Mouse (Mus musculus) lung, embryonic 16.5 days (tissue): Measurements from ENCODE around the gene Itm2b. TPM values are rescaled to one million over a fixed set of nuclear protein-coding genes. Genes with fewer than 3 reads are reported as not detected.

Source experiments
- ATAC-seq: fragments of 200-750 bp; cut with Nextera tagmentation; 2 replicates; pipeline ENCODE4 v1.8.0; 2017; ENCODE audit warnings: low read depth, mild to moderate bottlenecking, moderate library complexity
- H3K27ac ChIP-seq: fragments of 300-500 bp; sonication (generic); 2 replicates; pipeline ENCODE4 v1.5.1; 2014; ENCODE audit warnings: mild to moderate bottlenecking, control low read depth, low read length
- H3K27me3 ChIP-seq: fragments of 300-500 bp; sonication (generic); 2 replicates; pipeline ENCODE4 v1.6.1; 2014; ENCODE audit warnings: low read depth, low read length, mixed read lengths; ENCODE audit not compliant: control insufficient read depth, insufficient read depth
- H3K36me3 ChIP-seq: fragments of 300-500 bp; sonication (generic); 2 replicates; pipeline ENCODE4 v1.6.1; 2014; ENCODE audit warnings: low read length; ENCODE audit not compliant: control insufficient read depth, insufficient read depth
- H3K4me1 ChIP-seq: fragments of 300-500 bp; sonication (generic); replicated peaks from 2 replicates; pipeline ENCODE4 v1.6.1; 2014; ENCODE audit warnings: low read length, mixed read lengths; ENCODE audit not compliant: control insufficient read depth, insufficient read depth
- H3K4me2 ChIP-seq: fragments of 300-500 bp; sonication (generic); 2 replicates; pipeline ENCODE4 v1.6.1; 2014; ENCODE audit warnings: low read depth, low read length, control low read depth
- H3K4me3 ChIP-seq: fragments of 300-500 bp; sonication (generic); 2 replicates; pipeline ENCODE4 v1.5.1; 2014; ENCODE audit warnings: mild to moderate bottlenecking, low read length, control low read depth
- H3K9ac ChIP-seq: fragments of 300-500 bp; sonication (generic); 2 replicates; pipeline ENCODE4 v1.6.1; 2014; ENCODE audit warnings: low read length, control low read depth
- H3K9me3 ChIP-seq: fragments of 300-500 bp; sonication (generic); 2 replicates; pipeline ENCODE4 v1.6.1; 2016; ENCODE audit warnings: low read length; ENCODE audit not compliant: control insufficient read depth
- WGBS: fragments of 180-500 bp; shearing (Covaris S2); extraction: QIAGEN DNeasy Blood & Tissue Kit; methylation state at CpG from one replicate; pipeline ENCODE4 v1.1.7; 2014; 5-methylcytosine and 5-hydroxymethylcytosine counted together
- polyA plus RNA-seq: library from polyadenylated mRNA; unstranded; fragments of >200 nt; fragmentation: Nextera tagmentation; extraction: Ambion mirVana; gene quantifications from 2 replicates; pipeline ENCODE4 v1.2.1, GENCODE M21; 2015

Gene Itm2b
- polyA plus RNA-seq, 1 experiment from 2014 or later: 1,001 TPM

DNA sequence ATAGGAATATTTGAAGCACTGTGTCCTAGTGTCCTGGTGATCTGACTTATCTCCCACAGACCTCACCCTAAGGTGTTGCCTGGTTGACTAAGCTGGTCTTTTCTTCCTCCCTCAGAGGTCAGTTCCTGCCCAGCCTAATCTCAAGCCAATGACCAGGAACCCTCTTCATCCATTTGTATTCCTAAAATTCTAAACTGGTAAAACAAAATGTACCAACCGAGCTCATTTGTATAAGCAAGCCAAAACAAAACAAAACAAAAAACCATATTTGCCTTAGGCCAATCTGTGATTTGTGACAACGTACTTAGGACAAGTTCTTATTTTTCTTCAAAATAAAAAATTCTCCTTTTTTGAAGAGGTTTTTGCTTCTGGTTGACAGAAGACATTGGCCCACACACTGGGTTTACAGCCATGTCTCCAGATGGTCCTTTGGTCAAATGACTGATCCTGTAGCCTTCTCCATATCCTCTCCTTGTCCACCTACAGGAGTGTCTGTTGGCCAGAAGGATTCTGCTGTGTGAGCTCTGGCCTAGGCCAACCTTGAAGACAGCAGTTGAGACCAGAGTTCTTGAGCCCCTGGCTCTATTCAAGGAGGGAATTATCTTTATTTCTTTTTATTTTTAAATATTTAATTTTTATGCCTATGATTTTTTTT lies 758 bp upstream of the Itm2b start:
- Histone ChIP-seq H3K4me1 (peaks cover 50% of the 10 kb centered on the region), H3K36me3 (no peaks in the 10 kb centered on the region), H3K9ac (peak overlapping the region; percentile 97; the same call in 1 of the 2 replicates), H3K4me3 (peak overlapping the region; percentile 82; the same call in 1 of the 2 replicates), H3K27me3 (no peaks in the 10 kb centered on the region), H3K27ac (peak overlapping the region; percentile 89), H3K9me3 (no peaks in the 10 kb centered on the region), H3K4me2 (peak overlapping the region; percentile 65)
- WGBS: 67% methylated on average over 2 of the region's 2 CpGs
- no peak for ATAC-seq

DNA sequence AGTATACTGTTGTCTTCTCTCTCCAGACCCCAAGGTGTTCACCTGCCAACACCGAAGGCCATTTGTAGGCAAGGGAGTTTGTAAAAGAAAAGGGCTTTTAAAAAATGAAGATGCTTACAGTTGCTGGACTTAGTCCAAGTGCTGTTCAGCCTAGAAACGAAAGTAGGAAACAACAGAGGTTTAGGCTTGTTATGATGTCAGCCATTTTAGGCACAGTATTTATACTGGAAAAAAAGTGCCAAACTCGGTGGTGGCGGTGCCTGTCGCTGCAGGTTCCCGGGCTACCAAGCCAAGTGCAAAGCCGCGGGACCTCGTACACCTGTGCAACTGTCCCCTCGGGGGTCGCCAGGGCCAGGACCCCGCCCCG lies 560 bp downstream of the Itm2b start:
- ATAC-seq: peak; percentile 25; the same call in 1 of the 2 replicates
- H3K36me3 ChIP-seq: no peaks in the 10 kb centered on the region

DNA sequence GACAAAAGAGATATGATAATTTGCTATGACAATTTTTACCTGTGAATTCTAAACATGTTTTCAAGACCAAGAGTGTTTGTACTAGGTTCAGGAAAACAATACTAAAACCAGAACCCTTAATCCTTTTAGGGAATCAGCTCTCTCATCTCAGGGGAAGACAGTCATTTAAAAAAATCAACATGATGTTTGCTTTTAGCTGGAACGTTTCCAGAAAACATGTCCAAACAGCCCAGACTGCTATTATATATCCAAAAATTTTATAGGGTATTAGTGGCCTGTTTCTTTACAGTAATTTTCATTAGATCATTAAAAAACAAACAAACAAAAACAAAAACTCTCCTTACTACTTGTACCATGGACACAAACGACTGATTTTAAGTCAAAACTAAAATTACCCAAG lies 1.3 kb downstream of the Itm2b start:
- H3K9ac ChIP-seq: no peak overlapping the region
- no peak overlapping the region for H3K27ac ChIP-seq
- no peaks in the 10 kb centered on the region; the same call in 1 of the 2 replicates for H3K36me3 ChIP-seq
- 9% methylated on average over 2 of the region's 2 CpGs for WGBS
- H3K4me3 ChIP-seq: peak overlapping the region; percentile 28
- no peaks in the 10 kb centered on the region for H3K27me3 ChIP-seq
- peak overlapping the region; percentile 65 for H3K4me2 ChIP-seq
- no peak for ATAC-seq
- H3K4me1 ChIP-seq: peaks cover 40% of the 10 kb centered on the region
- H3K9me3 ChIP-seq: no peaks in the 10 kb centered on the region

More for the DNA sequence above, 560 bp downstream of the Itm2b start:
- no peaks in the 10 kb centered on the region for H3K27me3 ChIP-seq
- H3K9me3 ChIP-seq: no peaks in the 10 kb centered on the region
- peak overlapping the region; percentile 97 for H3K9ac ChIP-seq
- H3K4me2 ChIP-seq: peak overlapping the region; percentile 65
- H3K4me3 ChIP-seq: peak overlapping the region; percentile 82
- H3K27ac ChIP-seq: peak overlapping the region; percentile 99
- peaks cover 47% of the 10 kb centered on the region for H3K4me1 ChIP-seq
- under 1% methylated on average over 13 of the region's 13 CpGs for WGBS

DNA sequence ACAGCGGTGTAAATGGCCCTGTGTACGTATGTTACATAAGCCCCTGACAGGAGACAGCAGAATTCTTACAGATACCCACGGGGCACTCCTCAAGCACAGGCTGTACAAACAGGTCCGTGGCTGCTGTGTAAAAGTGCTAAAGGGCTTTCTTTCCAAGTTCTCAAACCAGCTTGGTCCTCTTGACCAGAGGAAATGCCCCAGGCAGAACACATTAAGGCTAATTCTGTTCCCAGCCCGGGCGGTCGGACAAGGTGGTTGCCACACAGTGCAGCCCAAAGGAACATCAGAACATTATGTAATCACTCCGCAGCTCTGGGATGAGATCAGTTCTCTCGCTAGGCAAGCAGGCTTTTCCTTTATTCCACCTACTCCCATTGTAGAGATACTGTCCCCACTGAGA lies 2.4 kb downstream of the Itm2b start:
- peak overlapping the region; percentile 53 for H3K27ac ChIP-seq
- peak overlapping the region; percentile 36 for H3K4me3 ChIP-seq
- peaks cover 3% of the 10 kb centered on the region; the same call in 1 of the 2 replicates for H3K36me3 ChIP-seq
- peaks cover 32% of the 10 kb centered on the region for H3K4me1 ChIP-seq
- no peaks in the 10 kb centered on the region for H3K27me3 ChIP-seq
- no peak for ATAC-seq
- H3K9me3 ChIP-seq: no peaks in the 10 kb centered on the region
- H3K4me2 ChIP-seq: peak overlapping the region; percentile 65
- WGBS: 26% methylated on average over 9 of the region's 9 CpGs
- H3K9ac ChIP-seq: peak overlapping the region; percentile 60

DNA sequence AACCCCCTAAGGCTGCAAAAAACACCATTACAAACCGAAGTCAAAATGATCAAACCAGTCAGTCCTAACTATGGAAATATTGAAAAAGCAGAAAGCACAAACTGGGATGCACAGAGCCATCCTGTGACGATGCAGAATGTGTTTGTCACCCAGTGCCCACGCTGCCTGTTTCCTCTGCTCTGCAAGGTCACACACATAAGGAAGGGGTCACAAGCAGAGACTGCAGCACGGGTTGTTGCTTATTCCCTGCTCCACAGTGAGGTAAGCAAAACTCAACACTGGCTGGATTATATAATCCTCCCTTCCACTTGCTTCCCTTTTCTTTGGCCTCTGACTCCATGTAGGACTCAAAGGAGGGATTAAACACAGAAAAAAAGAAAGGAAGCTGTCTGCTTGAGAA lies 3.5 kb downstream of the Itm2b start:
- Histone ChIP-seq H3K9me3 (no peaks in the 10 kb centered on the region), H3K4me2 (no peak overlapping the region), H3K9ac (no peak overlapping the region), H3K4me3 (no peak overlapping the region), H3K36me3 (peaks cover 3% of the 10 kb centered on the region; the same call in 1 of the 2 replicates), H3K27me3 (no peaks in the 10 kb centered on the region), H3K4me1 (peaks cover 38% of the 10 kb centered on the region), H3K27ac (no peak overlapping the region)
- no peak for ATAC-seq
- WGBS: 60% methylated on average over 4 of the region's 4 CpGs

DNA sequence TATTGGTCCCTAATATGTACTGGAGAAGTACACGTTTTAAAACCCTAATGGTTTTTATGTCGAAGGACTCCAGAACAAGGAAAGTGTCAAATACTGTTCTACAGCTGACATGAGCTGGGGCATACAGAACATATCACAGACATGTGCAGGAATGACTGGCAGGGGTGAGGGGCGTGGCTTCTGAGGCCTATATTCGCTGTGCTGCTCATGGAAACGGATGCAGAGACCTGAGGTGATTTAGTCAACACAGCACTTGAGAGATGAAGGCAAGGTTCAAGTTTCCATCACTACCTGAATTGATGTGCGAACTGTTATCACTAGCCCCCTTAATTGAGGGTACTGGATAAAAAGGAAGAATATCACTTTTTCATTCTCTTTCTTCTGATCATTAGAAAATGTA lies 7.3 kb downstream of the Itm2b start:
- H3K9me3 ChIP-seq: no peaks in the 10 kb centered on the region
- peaks cover 9% of the 10 kb centered on the region; the same call in 1 of the 2 replicates for H3K36me3 ChIP-seq
- no peak overlapping the region for H3K4me3 ChIP-seq
- H3K4me1 ChIP-seq: peaks cover 44% of the 10 kb centered on the region
- ATAC-seq: no peak
- WGBS: 75% methylated on average over 6 of the region's 6 CpGs
- H3K27ac ChIP-seq: no peak overlapping the region
- no peak overlapping the region for H3K4me2 ChIP-seq
- no peak overlapping the region for H3K9ac ChIP-seq
- H3K27me3 ChIP-seq: no peaks in the 10 kb centered on the region

DNA sequence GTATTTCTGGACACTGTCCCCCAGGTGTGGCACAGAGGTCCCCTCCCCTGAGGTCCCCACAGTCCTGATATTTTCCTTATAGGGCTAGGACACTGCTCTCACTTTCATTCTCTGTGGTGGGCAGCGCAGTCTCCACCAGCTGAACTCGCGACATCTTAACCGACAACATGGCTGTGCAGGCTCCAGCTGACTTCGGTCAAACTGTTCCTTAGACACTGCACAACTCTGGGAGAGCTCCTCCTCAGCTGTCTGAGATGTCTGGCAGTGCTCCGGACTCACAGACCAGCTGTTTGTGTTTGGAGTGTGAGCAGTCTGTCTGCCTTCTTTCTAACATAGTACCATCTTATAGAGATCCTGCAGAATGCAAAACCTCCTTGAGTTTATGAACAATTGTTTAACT lies 8.2 kb downstream of the Itm2b start:
- Histone ChIP-seq H3K9ac (no peak overlapping the region), H3K27ac (peak overlapping the region; percentile 67), H3K4me2 (peak overlapping the region; percentile 37; the same call in 1 of the 2 replicates), H3K4me3 (no peak overlapping the region), H3K27me3 (no peaks in the 10 kb centered on the region), H3K4me1 (peaks cover 41% of the 10 kb centered on the region), H3K9me3 (no peaks in the 10 kb centered on the region), H3K36me3 (peaks cover 9% of the 10 kb centered on the region; the same call in 1 of the 2 replicates)
- peak; percentile 96 for ATAC-seq
- WGBS: 57% methylated on average over 6 of the region's 6 CpGs

DNA sequence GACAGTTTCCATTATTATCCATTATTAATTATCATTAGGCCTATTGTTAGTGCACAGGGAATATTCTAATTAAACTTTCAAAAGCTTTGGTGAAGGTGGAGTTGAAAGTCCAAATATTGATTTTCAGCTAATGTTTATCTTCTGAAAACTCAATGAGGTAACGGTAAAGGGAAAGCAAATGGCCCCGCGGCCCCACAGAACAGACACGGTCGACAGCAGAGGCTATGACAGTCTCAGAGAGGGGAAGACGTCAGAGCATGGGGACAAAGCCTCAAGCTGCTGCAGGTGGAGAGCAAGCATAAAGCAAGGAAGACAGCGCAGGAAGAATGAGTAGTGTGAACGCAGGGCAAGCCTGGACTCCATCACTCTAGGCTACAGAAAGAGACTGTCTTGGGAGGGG lies 9.2 kb downstream of the Itm2b start:
- Histone ChIP-seq H3K4me2 (no peak overlapping the region), H3K9ac (no peak overlapping the region), H3K27ac (no peak overlapping the region; the same call in 1 of the 2 replicates), H3K36me3 (peaks cover 11% of the 10 kb centered on the region; the same call in 1 of the 2 replicates), H3K4me1 (peaks cover 37% of the 10 kb centered on the region), H3K27me3 (no peaks in the 10 kb centered on the region), H3K4me3 (no peak overlapping the region), H3K9me3 (no peaks in the 10 kb centered on the region)
- WGBS: 53% methylated on average over 8 of the region's 8 CpGs
- no peak for ATAC-seq

DNA sequence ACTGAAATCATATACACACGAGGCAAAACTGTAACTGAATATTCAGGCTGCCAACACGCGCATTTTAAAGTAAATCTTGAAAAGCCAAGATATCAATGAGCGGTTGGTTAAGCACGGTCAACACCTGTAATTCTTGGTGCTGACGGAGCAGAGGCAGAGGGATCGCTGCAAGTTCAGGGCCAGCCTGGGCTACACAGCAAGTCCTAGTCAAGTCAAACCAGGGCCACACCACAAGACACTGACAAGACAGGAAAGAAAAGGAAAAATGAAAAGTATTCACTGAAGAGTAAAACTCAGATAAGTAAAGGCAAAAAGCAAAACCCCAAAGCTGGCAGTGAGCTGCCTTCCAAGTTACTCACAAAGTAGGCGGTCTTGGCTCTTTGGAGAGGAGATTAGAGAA lies 9.6 kb downstream of the Itm2b start:
- H3K27me3 ChIP-seq: no peaks in the 10 kb centered on the region
- no peak overlapping the region for H3K4me3 ChIP-seq
- peaks cover 38% of the 10 kb centered on the region for H3K4me1 ChIP-seq
- H3K4me2 ChIP-seq: no peak overlapping the region
- H3K36me3 ChIP-seq: peaks cover 11% of the 10 kb centered on the region; the same call in 1 of the 2 replicates
- no peak overlapping the region for H3K27ac ChIP-seq
- H3K9me3 ChIP-seq: no peaks in the 10 kb centered on the region
- H3K9ac ChIP-seq: no peak overlapping the region
- ATAC-seq: no peak
- WGBS: 85% methylated on average over 8 of the region's 8 CpGs
